Mouse (Mus musculus) forebrain, embryonic 14.5 days (tissue): ENCODE measurements at regions not wholly inside any gene's neighbourhood (a gene's known extent, or its start where the extent isn't known, plus 50 kb on each side); places are given as distances from the start of the nearest gene placed in this dataset.

Source experiments
- ATAC-seq: fragments of 200-750 bp; cut with Nextera tagmentation; 2 replicates; pipeline ENCODE4 v1.8.0; 2017; ENCODE audit warnings: mild to moderate bottlenecking, moderate library complexity
- DNase-seq: peaks from one replicate; pipeline ENCODE4 v3.0.0-alpha.2; 2015; ENCODE audit warnings: low spot score
- H3K27ac ChIP-seq: fragments of 300-500 bp; sonication (generic); 2 replicates; pipeline ENCODE4 v1.5.1; 2014; ENCODE audit warnings: low read depth, mild to moderate bottlenecking, control low read depth, low read length, moderate library complexity
- H3K27me3 ChIP-seq: fragments of 300-500 bp; sonication (generic); replicated peaks from 2 replicates; pipeline ENCODE4 v1.6.1; 2014; ENCODE audit warnings: low read length, control low read depth, mixed read lengths; ENCODE audit not compliant: control insufficient read depth, insufficient read depth
- H3K36me3 ChIP-seq: fragments of 300-500 bp; sonication (generic); 2 replicates; pipeline ENCODE4 v1.6.1; 2014; ENCODE audit warnings: low read length, control low read depth; ENCODE audit not compliant: control insufficient read depth, insufficient read depth
- H3K4me1 ChIP-seq: fragments of 300-500 bp; sonication (generic); 2 replicates; pipeline ENCODE4 v1.6.1; 2014; ENCODE audit warnings: antibody characterized with exemption, low read length, control low read depth; ENCODE audit not compliant: control insufficient read depth, insufficient read depth
- H3K4me2 ChIP-seq: fragments of 300-500 bp; sonication (generic); 2 replicates; pipeline ENCODE4 v1.6.1; 2014; ENCODE audit warnings: mild to moderate bottlenecking, control low read depth, low read length
- H3K4me3 ChIP-seq: fragments of 300-500 bp; sonication (generic); 2 replicates; pipeline ENCODE4 v1.5.1; 2014; ENCODE audit warnings: low read depth, low read length, control low read depth
- H3K9ac ChIP-seq: fragments of 300-500 bp; sonication (generic); 2 replicates; pipeline ENCODE4 v1.6.1; 2014; ENCODE audit warnings: mild to moderate bottlenecking, low read length, control low read depth, moderate library complexity
- H3K9me3 ChIP-seq: fragments of 300-500 bp; sonication (generic); replicated peaks from 2 replicates; pipeline ENCODE4 v1.6.1; 2016; ENCODE audit warnings: low read length, control low read depth, mixed read lengths; ENCODE audit not compliant: control insufficient read depth
- WGBS: fragments of 180-500 bp; shearing (Covaris S2); extraction: QIAGEN DNeasy Blood & Tissue Kit; methylation state at CpG from one replicate; pipeline ENCODE4 v1.1.7; 2014; 5-methylcytosine and 5-hydroxymethylcytosine counted together

DNA sequence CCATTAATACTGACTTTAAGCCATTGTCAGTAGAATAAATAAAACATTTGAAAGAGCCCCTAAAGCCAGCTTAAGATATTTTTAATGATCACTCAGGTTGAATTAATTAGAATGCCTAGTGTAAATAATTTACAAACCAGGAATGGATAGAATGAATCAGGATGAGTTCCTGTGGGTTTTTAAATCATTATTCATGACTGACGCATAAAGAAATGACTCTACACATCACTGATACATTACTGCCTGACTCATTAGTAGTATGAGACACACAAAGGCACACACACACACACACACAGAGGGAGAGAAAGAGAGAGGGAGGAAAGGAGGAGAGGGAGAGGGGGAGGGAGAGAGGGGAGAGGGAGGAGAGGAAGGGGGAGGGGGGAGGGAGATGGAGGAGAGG, 612.0 kb downstream of the Ipmk start:
- Histone ChIP-seq H3K27ac (no peak overlapping the region), H3K4me3 (no peak overlapping the region), H3K27me3 (no peaks in the 10 kb centered on the region), H3K4me1 (peaks cover 5% of the 10 kb centered on the region; the same call in 1 of the 2 replicates), H3K9ac (no peak overlapping the region), H3K36me3 (no peaks in the 10 kb centered on the region), H3K9me3 (no peaks in the 10 kb centered on the region), H3K4me2 (no peak overlapping the region)
- ATAC-seq (no peak), DNase-seq (no peak)
- WGBS: 51% methylated on average over 1 of the region's 1 CpGs

DNA sequence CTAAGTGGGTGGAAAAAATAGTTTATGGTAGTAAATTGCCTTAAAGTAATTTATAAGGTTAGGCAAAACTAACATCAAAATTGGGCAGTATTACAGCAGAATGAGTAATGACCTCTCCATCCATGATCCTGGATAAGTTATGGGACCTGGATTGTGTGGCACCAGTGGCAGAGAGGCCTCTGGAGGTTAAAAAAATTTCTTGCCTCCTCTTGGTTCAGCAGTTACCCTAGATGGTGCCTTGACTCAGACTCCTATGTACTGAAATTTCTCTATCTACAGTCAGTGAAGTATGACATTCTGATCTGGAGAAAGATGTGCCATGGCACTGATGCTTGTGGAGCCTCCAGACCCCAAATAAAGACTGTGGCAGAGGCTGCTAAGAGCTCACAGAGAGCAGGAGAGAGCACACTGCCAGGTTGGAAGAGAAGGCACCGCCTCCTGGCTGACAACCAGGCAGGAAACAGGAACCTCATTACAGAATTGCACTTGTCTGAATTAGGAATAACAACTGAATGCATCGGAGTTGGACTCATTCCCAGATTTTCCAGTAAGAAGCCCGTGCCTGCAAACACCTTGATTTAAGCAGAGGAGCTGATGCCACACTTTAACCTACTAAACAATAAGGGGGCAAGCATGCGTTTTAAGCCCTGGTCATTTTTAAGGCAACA, 613.0 kb downstream of the Ipmk start:
- WGBS: 23% methylated on average over 4 of the region's 4 CpGs
- Histone ChIP-seq H3K4me2 (no peak overlapping the region), H3K9ac (no peak overlapping the region), H3K4me3 (no peak overlapping the region), H3K9me3 (no peaks in the 10 kb centered on the region), H3K36me3 (no peaks in the 10 kb centered on the region), H3K4me1 (peaks cover 5% of the 10 kb centered on the region; the same call in 1 of the 2 replicates), H3K27me3 (no peaks in the 10 kb centered on the region), H3K27ac (no peak overlapping the region)
- ATAC-seq (peak; percentile 72), DNase-seq (peak; percentile 82)

DNA sequence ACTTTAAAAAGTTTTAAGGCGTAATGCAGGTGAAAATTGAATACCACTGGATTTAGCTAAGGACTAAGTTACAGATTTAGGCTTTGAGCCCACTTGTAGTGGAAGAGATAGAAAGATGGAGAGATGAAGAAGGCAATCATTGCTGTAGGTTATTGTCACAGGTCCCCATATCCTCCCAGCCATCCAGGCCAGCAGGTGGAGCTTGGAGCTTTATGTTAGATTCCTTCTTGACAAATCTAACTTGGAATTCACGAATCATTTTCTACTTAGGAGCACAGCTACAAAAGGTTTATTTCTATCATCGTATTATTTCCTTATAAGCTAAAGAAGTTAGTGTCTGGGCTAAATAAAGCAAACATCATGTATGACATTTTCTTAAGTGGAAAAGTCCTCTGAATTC, 630.5 kb downstream of the Ipmk start:
- H3K36me3 ChIP-seq: no peaks in the 10 kb centered on the region
- no peaks in the 10 kb centered on the region for H3K9me3 ChIP-seq
- no peak overlapping the region for H3K4me3 ChIP-seq
- WGBS: 89% methylated on average over 3 of the region's 3 CpGs
- no peak overlapping the region for H3K27ac ChIP-seq
- H3K4me1 ChIP-seq: no peaks in the 10 kb centered on the region
- ATAC-seq (no peak), DNase-seq (peak; percentile 23)
- H3K9ac ChIP-seq: no peak overlapping the region
- no peak overlapping the region for H3K4me2 ChIP-seq
- H3K27me3 ChIP-seq: no peaks in the 10 kb centered on the region

DNA sequence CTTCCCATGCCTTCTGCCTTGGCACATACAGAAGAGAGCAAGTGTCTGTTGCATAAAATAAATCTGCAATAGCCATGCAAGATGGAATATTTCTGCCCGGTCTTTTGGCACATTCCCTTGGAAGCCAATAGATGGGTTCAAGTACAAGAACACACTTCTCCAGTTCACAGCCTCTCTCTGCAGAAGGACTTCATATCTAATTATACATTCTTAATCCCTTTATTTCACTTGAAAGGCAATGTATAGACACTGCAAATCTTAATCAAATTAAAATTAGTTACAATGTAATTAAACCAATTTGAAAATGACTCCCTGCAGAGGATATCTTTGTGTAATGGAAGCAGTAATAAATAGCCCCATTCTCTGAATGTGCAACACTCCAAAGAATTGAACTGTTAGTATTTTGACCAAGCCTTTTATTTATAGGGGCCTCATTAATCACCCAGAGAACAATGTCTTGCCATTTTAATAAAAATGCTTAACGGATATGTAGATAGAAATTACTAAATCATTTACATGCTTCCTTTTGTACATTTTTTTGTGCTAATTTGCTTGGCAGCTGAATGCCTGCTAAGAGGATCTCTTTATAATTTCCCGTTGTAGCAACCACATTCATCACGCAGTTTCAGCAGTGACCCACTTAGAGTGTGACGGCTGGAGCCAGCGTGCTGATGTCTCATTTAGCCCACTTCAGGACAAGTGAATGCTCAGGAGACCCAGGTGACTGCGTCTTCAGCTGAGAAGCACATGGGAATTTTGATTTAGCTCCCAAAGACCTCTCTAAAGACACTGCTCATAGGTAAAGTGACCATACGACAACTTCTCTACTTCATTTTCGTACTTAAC, 651.5 kb upstream of the Zwint start:
- no peak overlapping the region for H3K9ac ChIP-seq
- H3K4me2 ChIP-seq: no peak overlapping the region
- 0 out of 2 replicates have a peak, but pooled peaks cover 2% of the 10 kb centered on the region for H3K4me1 ChIP-seq
- DNase-seq (peak; percentile 47), ATAC-seq (peak; percentile 57)
- H3K4me3 ChIP-seq: no peak overlapping the region
- no peaks in the 10 kb centered on the region for H3K27me3 ChIP-seq
- no peak overlapping the region for H3K27ac ChIP-seq
- H3K9me3 ChIP-seq: no peaks in the 10 kb centered on the region
- H3K36me3 ChIP-seq: no peaks in the 10 kb centered on the region
- 40% methylated on average over 9 of the region's 9 CpGs for WGBS
